Mouse (Mus musculus): ENCODE measurements around the gene Med27. TPM values are rescaled to one million over a fixed set of nuclear protein-coding genes. Genes with fewer than 3 reads are reported as not detected.
A peak's percentile ranks its signal among the peaks of the same experiment; 100 is the strongest.

The Med27 gene
- polyA plus RNA-seq, 1 experiment from 2014 or later: 77.9 TPM

DNA sequence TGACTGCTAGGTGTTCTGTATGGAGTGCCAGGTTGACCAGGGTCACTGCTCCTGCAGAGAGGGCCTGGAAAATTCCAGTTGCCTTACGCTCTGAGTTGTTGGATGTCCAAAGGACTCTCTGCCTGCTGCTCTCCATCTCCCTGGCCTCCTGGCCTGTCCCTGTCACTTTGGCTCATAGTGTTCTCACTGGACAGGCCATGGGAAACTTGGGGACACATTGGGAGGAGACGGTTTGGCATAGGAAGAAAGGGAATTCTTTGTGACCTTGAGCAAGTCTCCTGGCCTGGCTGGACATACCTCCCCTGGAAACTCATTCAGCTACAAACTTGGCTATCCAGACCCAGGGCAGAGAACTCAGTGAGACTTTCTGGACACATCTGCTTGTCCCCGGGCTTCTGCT, 213.3 kb downstream of the Med27 start:
- Histone ChIP-seq H3K4me1 (ENCODE audit: control insufficient read depth, insufficient read depth, low read length) (no peaks in the 10 kb centered on the region), H3K4me2 (ENCODE audit: low read depth, low read length) (no peak overlapping the region), H3K36me3 (ENCODE audit: control insufficient read depth, insufficient read depth, low read length) (no peaks in the 10 kb centered on the region), H3K9me3 (ENCODE audit: control insufficient read depth, low read length) (no peaks in the 10 kb centered on the region), H3K27ac (ENCODE audit: low read depth, low read length) (no peak overlapping the region), H3K4me3 (ENCODE audit: low read depth, low read length) (no peak overlapping the region), H3K27me3 (ENCODE audit: control insufficient read depth, insufficient read depth, low read length) (no peaks in the 10 kb centered on the region), H3K9ac (replicated peaks; ENCODE audit: low read depth, low read length) (no peak overlapping the region)
- WGBS: 89% methylated on average over 3 of the region's 3 CpGs
- ATAC-seq (ENCODE audit: low read depth): no peak

DNA sequence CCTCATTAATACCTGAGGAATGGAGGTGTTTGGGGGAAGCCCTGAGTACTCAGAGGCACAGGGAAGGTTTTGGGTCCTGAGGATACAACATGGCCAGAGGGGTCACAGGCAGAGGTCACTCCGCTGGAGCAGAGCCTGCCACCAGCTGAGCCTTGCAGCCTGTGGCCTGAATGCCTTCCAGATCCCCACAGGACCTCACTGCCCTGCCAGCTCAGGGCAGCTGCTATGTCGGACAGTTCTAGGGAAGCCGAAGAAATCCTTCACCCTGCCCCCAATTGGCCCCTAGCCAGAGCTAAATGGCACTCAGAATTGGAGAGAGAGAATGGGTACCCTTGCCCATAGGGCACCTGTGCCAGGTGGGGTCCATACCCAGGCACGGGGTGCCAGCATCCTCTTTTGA, 214.8 kb downstream of the Med27 start:
- no peaks in the 10 kb centered on the region for H3K9me3 ChIP-seq (ENCODE audit: control insufficient read depth, low read length)
- H3K9ac ChIP-seq (replicated peaks; ENCODE audit: low read depth, low read length): no peak overlapping the region
- peaks cover 7% of the 10 kb centered on the region; the same call in 1 of the 2 replicates for H3K4me1 ChIP-seq (ENCODE audit: control insufficient read depth, insufficient read depth, low read length)
- no peak overlapping the region for H3K4me2 ChIP-seq (ENCODE audit: low read depth, low read length)
- H3K4me3 ChIP-seq (ENCODE audit: low read depth, low read length): no peak overlapping the region
- no peak overlapping the region for H3K27ac ChIP-seq (ENCODE audit: low read depth, low read length)
- H3K36me3 ChIP-seq (ENCODE audit: control insufficient read depth, insufficient read depth, low read length): no peaks in the 10 kb centered on the region
- ATAC-seq (ENCODE audit: low read depth): no peak
- whole genome bisulfite sequencing: 78% methylated on average over 4 of the region's 4 CpGs
- H3K27me3 ChIP-seq (ENCODE audit: control insufficient read depth, insufficient read depth, low read length): no peaks in the 10 kb centered on the region

DNA sequence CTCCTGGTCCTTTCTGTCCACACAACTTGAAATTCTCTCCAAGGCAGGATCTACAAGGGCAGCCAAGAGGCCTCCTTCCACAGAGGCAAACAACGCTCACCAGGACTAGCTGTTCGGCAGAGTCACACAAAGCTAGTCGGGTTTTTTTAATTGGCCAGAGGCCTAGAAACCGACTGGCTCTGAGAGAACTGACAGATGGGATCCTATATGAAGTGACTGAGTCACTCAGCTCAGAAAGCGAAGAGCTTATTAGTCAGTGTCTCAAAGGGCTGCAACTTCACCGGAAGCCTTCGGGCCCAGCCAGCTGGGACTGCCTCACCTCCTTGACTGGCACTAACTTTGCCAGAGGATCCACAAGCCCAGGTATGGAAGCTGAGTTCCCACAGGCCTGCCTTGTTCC, 217.4 kb downstream of the Med27 start:
- Histone ChIP-seq H3K4me2 (ENCODE audit: low read depth, low read length) (no peak overlapping the region), H3K27me3 (ENCODE audit: control insufficient read depth, insufficient read depth, low read length) (no peaks in the 10 kb centered on the region), H3K27ac (ENCODE audit: low read depth, low read length) (no peak overlapping the region), H3K9ac (replicated peaks; ENCODE audit: low read depth, low read length) (no peak overlapping the region), H3K4me3 (ENCODE audit: low read depth, low read length) (no peak overlapping the region), H3K9me3 (ENCODE audit: control insufficient read depth, low read length) (no peaks in the 10 kb centered on the region), H3K36me3 (ENCODE audit: control insufficient read depth, insufficient read depth, low read length) (no peaks in the 10 kb centered on the region), H3K4me1 (ENCODE audit: control insufficient read depth, insufficient read depth, low read length) (peaks cover 7% of the 10 kb centered on the region; the same call in 1 of the 2 replicates)
- ATAC-seq (ENCODE audit: low read depth): no peak
- 42% methylated on average over 7 of the region's 7 CpGs for WGBS

DNA sequence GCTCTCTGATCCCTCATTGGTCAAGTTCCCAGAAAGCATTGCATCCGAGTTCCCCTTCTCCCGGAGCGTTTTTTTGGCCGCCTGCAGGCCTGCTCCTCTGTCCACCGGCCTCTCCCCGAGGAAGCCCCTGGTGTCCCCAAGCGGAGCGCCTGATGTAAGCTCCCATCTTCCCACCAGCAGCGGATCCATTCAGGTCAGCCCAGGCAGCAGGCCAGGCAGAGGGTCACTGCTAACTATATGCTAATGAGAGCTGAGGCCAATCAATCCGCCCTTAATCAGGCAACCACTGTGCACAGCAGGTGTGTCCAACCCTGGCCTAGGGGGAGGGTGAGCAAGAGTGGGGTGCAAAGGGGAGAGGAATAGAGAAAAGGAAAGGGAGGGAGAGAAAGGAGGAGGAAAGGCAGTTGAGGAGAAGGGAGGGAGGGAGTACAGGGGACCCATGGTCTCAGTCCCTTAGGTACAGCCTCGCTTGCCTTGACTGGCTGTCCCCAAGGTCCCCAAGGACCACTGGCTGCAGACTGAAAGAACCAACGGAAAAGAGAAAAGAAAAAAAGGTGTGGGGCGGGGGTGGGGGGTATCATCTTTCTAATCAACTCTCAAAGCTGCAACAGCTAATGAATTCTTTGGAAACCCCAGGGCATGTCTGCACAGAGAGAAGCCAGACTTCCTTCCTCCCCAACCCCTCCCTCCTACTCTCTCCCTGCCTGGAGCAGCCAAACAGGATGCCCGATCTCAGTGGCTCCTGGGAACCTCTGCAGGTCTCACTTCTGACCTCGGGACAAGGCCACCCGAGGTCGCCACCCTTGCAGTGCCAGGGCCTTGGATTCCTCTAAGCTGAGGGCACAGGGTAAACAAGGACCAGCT, 219.2 kb downstream of the Med27 start:
- no peaks in the 10 kb centered on the region for H3K27me3 ChIP-seq (ENCODE audit: control insufficient read depth, insufficient read depth, low read length)
- ATAC-seq (ENCODE audit: low read depth): no peak
- peaks cover 7% of the 10 kb centered on the region; the same call in 1 of the 2 replicates for H3K4me1 ChIP-seq (ENCODE audit: control insufficient read depth, insufficient read depth, low read length)
- WGBS: 4% methylated on average over 17 of the region's 17 CpGs
- H3K4me2 ChIP-seq (ENCODE audit: low read depth, low read length): no peak overlapping the region
- H3K9ac ChIP-seq (replicated peaks; ENCODE audit: low read depth, low read length): 0 out of 2 replicates have a peak overlapping the region, but pooled peaks have one; percentile 13
- H3K27ac ChIP-seq (ENCODE audit: low read depth, low read length): no peak overlapping the region
- H3K36me3 ChIP-seq (ENCODE audit: control insufficient read depth, insufficient read depth, low read length): no peaks in the 10 kb centered on the region
- H3K4me3 ChIP-seq (ENCODE audit: low read depth, low read length): no peak overlapping the region
- H3K9me3 ChIP-seq (ENCODE audit: control insufficient read depth, low read length): no peaks in the 10 kb centered on the region

DNA sequence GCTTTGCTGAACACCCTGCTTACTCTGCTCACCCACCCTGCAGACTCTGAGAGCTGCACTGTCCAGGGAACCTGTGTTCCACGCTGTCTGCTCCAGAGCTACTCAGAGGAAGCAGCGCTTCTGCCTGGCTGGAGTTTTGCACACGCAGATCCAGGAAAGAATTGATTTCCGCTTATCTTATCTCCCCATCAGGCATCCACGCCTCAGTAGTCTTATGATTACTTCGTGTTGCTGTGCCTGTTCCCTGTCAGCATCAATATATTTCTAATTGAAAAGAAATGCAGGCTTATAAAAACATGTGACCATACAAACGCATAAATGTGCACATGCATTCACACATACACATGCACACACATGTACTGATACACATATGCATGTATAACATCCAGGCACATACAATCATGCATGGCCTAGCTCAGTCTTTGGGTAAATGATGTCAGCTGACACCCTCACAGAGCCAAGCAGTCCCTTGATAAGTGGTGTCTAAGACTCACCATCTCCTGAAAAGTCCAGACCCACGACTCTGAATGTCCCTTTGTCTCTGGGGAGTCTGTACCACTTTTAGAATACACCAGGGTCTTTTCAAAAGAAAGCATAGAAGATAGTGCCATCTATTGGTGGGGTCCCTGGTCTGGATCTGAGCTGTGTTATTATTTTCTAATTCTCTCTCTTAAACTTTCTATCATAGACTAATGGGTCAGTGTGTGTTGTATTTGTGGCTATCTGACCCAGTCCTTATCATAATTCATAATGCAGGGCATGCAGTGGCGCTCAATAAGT, 225.5 kb downstream of the Med27 start:
- Histone ChIP-seq H3K36me3 (ENCODE audit: control insufficient read depth, insufficient read depth, low read length) (no peaks in the 10 kb centered on the region), H3K27ac (ENCODE audit: low read depth, low read length) (no peak overlapping the region), H3K4me1 (ENCODE audit: control insufficient read depth, insufficient read depth, low read length) (peaks cover 3% of the 10 kb centered on the region; the same call in 1 of the 2 replicates), H3K9ac (replicated peaks; ENCODE audit: low read depth, low read length) (no peak overlapping the region), H3K27me3 (ENCODE audit: control insufficient read depth, insufficient read depth, low read length) (no peaks in the 10 kb centered on the region), H3K9me3 (ENCODE audit: control insufficient read depth, low read length) (no peaks in the 10 kb centered on the region), H3K4me2 (ENCODE audit: low read depth, low read length) (no peak overlapping the region), H3K4me3 (ENCODE audit: low read depth, low read length) (no peak overlapping the region)
- WGBS: 52% methylated on average over 9 of the region's 9 CpGs
- ATAC-seq (ENCODE audit: low read depth): no peak

DNA sequence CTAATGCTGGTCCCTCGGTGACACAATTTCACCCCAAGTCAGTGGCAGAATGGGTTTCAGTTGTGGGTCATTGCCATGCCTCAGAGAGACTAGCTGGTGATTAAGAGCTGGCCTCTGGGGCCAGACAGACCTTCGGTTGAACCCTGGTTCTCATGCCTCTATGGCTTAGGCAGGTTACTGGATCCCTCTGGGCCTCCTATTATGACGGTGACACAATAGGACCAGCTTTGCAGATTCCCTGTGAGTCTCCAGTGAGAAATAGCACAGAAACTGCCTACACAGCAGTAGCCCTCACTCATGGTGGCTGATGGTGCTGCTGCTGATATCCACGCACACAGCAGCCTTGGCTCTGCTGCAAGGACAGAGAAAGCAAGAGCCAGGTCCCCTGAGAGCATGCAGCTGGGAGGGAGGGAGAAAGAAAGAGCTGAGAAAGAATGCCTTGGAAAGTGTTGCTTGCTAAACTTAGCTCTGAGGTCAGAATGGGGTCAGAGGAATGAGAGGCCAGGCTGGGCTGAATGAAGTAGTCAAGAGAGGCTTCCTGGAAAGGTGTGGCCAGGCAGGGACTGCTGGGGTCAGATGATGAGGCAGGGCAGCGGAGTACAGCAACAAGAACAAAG, 226.3 kb downstream of the Med27 start:
- WGBS: 15% methylated on average over 5 of the region's 5 CpGs
- H3K4me3 ChIP-seq (ENCODE audit: low read depth, low read length): no peak overlapping the region
- no peaks in the 10 kb centered on the region for H3K9me3 ChIP-seq (ENCODE audit: control insufficient read depth, low read length)
- H3K36me3 ChIP-seq (ENCODE audit: control insufficient read depth, insufficient read depth, low read length): no peaks in the 10 kb centered on the region
- H3K4me1 ChIP-seq (ENCODE audit: control insufficient read depth, insufficient read depth, low read length): peaks cover 3% of the 10 kb centered on the region; the same call in 1 of the 2 replicates
- H3K27me3 ChIP-seq (ENCODE audit: control insufficient read depth, insufficient read depth, low read length): no peaks in the 10 kb centered on the region
- H3K27ac ChIP-seq (ENCODE audit: low read depth, low read length): no peak overlapping the region
- ATAC-seq (ENCODE audit: low read depth): no peak
- no peak overlapping the region for H3K4me2 ChIP-seq (ENCODE audit: low read depth, low read length)
- no peak overlapping the region for H3K9ac ChIP-seq (replicated peaks; ENCODE audit: low read depth, low read length)

DNA sequence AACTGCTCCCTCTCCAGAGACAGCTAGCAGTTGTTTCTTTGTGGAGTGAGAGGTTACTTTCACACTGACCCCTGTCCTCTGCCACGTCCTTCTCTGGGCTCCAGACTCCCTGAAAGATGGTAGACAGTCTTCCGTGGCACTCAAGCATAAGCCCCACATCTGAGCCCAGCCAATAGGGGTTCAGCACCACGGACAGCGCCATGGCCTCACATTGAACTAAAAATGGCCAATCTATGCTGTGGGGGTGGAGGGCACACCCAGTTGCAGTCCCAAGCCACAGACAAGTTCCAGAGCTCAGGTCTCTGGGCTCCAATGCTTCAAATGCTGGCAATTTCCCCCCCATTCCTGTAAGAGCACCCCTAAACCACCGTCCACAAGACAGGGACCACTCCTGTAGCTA, 227.0 kb downstream of the Med27 start:
- H3K27ac ChIP-seq (ENCODE audit: low read depth, low read length): no peak overlapping the region
- ATAC-seq (ENCODE audit: low read depth): no peak
- WGBS: 8% methylated on average over 5 of the region's 5 CpGs

DNA sequence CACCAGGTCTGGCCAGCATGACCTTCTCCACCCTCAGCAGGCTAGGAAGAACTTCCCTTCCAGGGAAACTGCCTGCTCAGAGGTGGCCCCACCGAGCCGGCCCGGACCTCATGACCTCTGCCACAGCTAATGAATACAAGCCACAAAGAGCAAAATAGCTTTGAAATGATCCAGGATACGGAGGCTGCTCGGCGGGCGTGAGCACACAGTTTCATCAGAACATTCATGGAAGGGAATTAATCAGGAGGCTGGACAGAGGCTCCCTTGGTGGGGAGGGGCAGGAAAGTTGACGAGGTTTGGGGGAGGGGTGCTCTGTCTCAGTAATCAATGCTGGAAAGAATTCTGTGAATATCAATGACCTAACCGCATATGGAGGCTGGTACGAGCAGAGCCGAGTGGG, 227.6 kb downstream of the Med27 start:
- 6% methylated on average over 11 of the region's 11 CpGs for WGBS
- H3K9me3 ChIP-seq (ENCODE audit: control insufficient read depth, low read length): no peaks in the 10 kb centered on the region

More for the DNA sequence above, 227.0 kb downstream of the Med27 start:
- Histone ChIP-seq H3K9ac (replicated peaks; ENCODE audit: low read depth, low read length) (no peak overlapping the region), H3K27me3 (ENCODE audit: control insufficient read depth, insufficient read depth, low read length) (no peaks in the 10 kb centered on the region), H3K36me3 (ENCODE audit: control insufficient read depth, insufficient read depth, low read length) (no peaks in the 10 kb centered on the region), H3K4me2 (ENCODE audit: low read depth, low read length) (no peak overlapping the region), H3K4me1 (ENCODE audit: control insufficient read depth, insufficient read depth, low read length) (peaks cover 3% of the 10 kb centered on the region; the same call in 1 of the 2 replicates), H3K9me3 (ENCODE audit: control insufficient read depth, low read length) (no peaks in the 10 kb centered on the region), H3K4me3 (ENCODE audit: low read depth, low read length) (no peak overlapping the region)

More for the DNA sequence above, 227.6 kb downstream of the Med27 start:
- no peak overlapping the region for H3K27ac ChIP-seq (ENCODE audit: low read depth, low read length)
- no peak overlapping the region for H3K9ac ChIP-seq (replicated peaks; ENCODE audit: low read depth, low read length)
- H3K36me3 ChIP-seq (ENCODE audit: control insufficient read depth, insufficient read depth, low read length): no peaks in the 10 kb centered on the region
- peaks cover 3% of the 10 kb centered on the region; the same call in 1 of the 2 replicates for H3K4me1 ChIP-seq (ENCODE audit: control insufficient read depth, insufficient read depth, low read length)
- no peak for ATAC-seq (ENCODE audit: low read depth)
- no peak overlapping the region for H3K4me3 ChIP-seq (ENCODE audit: low read depth, low read length)
- no peak overlapping the region for H3K4me2 ChIP-seq (ENCODE audit: low read depth, low read length)
- H3K27me3 ChIP-seq (ENCODE audit: control insufficient read depth, insufficient read depth, low read length): no peaks in the 10 kb centered on the region
